Mouse (Mus musculus): Measurements from ENCODE around the gene Gm13030. TPM values are rescaled to one million over a fixed set of nuclear protein-coding genes. Genes with fewer than 3 reads are reported as not detected.
A peak's percentile ranks its signal among the peaks of the same experiment; 100 is the strongest.

Gm13030 gene
- total and polyA plus RNA-seq, 3 experiments, result not detected

- no peak for TF ChIP-seq MXI1 (IDR thresholded peaks at IDR 0.05; ENCODE audit: low read depth, low read length)
- TF ChIP-seq KAT2A (conservative IDR thresholded peaks at IDR 0.05; ENCODE audit: low read depth, low read length), result no peak
- TF ChIP-seq SMC3 (IDR thresholded peaks at IDR 0.05; ENCODE audit: low read depth, low read length), result peak; percentile 94
- TF ChIP-seq GATA1 (IDR thresholded peaks at IDR 0.05; ENCODE audit: low read depth, low read length), result no peak
- TF ChIP-seq MAZ (IDR thresholded peaks at IDR 0.05; ENCODE audit: low read depth, low read length), result no peak
- TF ChIP-seq RAD21 (IDR thresholded peaks at IDR 0.05; ENCODE audit: low read depth, low read length), result peak; percentile 95
- TF ChIP-seq POLR2A (IDR thresholded peaks at IDR 0.05; ENCODE audit: control insufficient read depth in 1 of 2, insufficient read depth in 1 of 2, low read depth in 1 of 2, low read length in 2 of 2, poor library complexity in 1 of 2), result no peak
- TF ChIP-seq ZKSCAN1 (IDR thresholded peaks at IDR 0.05; ENCODE audit: low read depth, low read length), result no peak
- TF ChIP-seq MYC (IDR thresholded peaks at IDR 0.05; ENCODE audit: low read depth, low read length), result peak; percentile 50; the same call in 1 of the 2 replicates
- no peak for TF ChIP-seq TBP (IDR thresholded peaks at IDR 0.05; ENCODE audit: low read depth, low read length)
- TF ChIP-seq UBTF (IDR thresholded peaks at IDR 0.05; ENCODE audit: borderline replicate concordance, insufficient read depth, low read depth, low read length), result no peak
- no peak for TF ChIP-seq BHLHE40 (IDR thresholded peaks at IDR 0.05; ENCODE audit: borderline replicate concordance, low read depth, low read length)
Observed at GRCm38 (mm10) chr4:138884261-138884660, 10.5 kb upstream of the Gm13030 start (continued).

GRCm38 (mm10) chr4:138882179-138882578 lies 8.4 kb upstream of the Gm13030 start:
- no peaks in the 10 kb centered on the region for H3K9me3 ChIP-seq (replicated peaks; ENCODE audit: insufficient read depth, low read length)
- H3K27ac ChIP-seq (ENCODE audit: control insufficient read depth, low read depth, low read length), result no peak overlapping the region
- H3K79me2 ChIP-seq (ENCODE audit: control insufficient read depth, insufficient read depth, low read length, poor library complexity), result no peaks in the 10 kb centered on the region
- no peaks in the 10 kb centered on the region for H3K4me1 ChIP-seq (ENCODE audit: control insufficient read depth in 1 of 2, insufficient read depth in 2 of 2, low read length in 2 of 2)
- no peaks in the 10 kb centered on the region for H3K36me3 ChIP-seq (ENCODE audit: control insufficient read depth in 1 of 2, insufficient read depth in 2 of 2, low read length in 2 of 2)
- DNase-seq (ENCODE audit: low read depth, low spot score), result no peak
- H3K9ac ChIP-seq (ENCODE audit: control insufficient read depth, low read depth, low read length, poor library complexity, severe bottlenecking), result no peak overlapping the region
- no peaks in the 10 kb centered on the region for H3K27me3 ChIP-seq (ENCODE audit: control insufficient read depth in 1 of 2, insufficient read depth in 2 of 2, low read length in 2 of 2)
- no peak overlapping the region for H3K4me3 ChIP-seq (ENCODE audit: control insufficient read depth in 1 of 2, insufficient read depth in 1 of 2, low read depth in 2 of 2, low read length in 2 of 2)
- TF ChIP-seq UBTF (IDR thresholded peaks at IDR 0.05; ENCODE audit: borderline replicate concordance, insufficient read depth, low read depth, low read length) (no peak), MAX (IDR thresholded peaks at IDR 0.05; ENCODE audit: low read length) (no peak), HCFC1 (IDR thresholded peaks at IDR 0.05; ENCODE audit: low read depth, low read length) (no peak)

DNA sequence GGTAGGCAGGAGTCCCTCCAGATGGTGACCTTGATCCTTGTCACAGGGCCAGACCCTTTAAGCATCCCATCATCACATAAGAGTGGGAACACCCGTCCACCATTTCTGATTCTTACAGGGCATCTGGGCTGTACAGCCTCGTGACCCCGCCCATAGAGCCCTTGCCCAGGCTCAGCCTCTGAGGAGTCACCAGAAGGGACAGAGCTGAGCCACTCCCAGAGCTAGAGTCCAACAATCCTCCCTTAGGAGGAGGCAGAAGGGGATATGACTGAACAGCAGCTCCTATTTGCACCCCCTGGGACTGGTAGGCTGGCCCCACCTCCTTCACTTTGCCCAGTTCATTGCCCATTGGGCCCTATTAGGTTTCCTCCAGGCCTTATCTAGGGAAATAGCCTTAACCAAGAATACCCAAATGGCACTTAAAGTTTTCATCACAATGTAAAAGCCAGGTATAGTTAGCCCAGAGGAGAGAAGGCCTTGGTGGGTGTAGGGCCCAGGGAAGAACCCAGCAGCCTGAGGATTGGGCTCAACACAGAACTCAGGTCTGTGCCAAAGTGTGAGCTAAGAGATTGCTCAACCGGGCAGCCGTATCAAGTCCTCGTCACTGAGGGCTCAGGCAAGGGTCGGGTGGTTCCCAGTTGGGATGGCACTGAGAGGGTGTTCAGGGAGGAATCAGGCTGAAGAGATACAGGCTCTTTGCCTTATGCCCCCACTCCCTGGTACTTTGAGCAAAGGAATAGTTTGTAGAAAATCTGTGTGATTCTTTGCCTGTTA lies 7.2 kb upstream of the Gm13030 start:
- no peak for DNase-seq (ENCODE audit: low read depth, low spot score)
- no peaks in the 10 kb centered on the region for H3K27me3 ChIP-seq (ENCODE audit: control insufficient read depth in 1 of 2, insufficient read depth in 2 of 2, low read length in 2 of 2)
- H3K27ac ChIP-seq (ENCODE audit: control insufficient read depth, low read depth, low read length), result no peak overlapping the region
- H3K4me3 ChIP-seq (ENCODE audit: control insufficient read depth in 1 of 2, insufficient read depth in 1 of 2, low read depth in 2 of 2, low read length in 2 of 2), result no peak overlapping the region
- H3K9me3 ChIP-seq (replicated peaks; ENCODE audit: insufficient read depth, low read length), result no peaks in the 10 kb centered on the region
- no peak overlapping the region for H3K9ac ChIP-seq (ENCODE audit: control insufficient read depth, low read depth, low read length, poor library complexity, severe bottlenecking)
- no peaks in the 10 kb centered on the region for H3K79me2 ChIP-seq (ENCODE audit: control insufficient read depth, insufficient read depth, low read length, poor library complexity)
- TF ChIP-seq MAX (IDR thresholded peaks at IDR 0.05; ENCODE audit: low read length), result no peak
- TF ChIP-seq HCFC1 (IDR thresholded peaks at IDR 0.05; ENCODE audit: low read depth, low read length), result no peak
- TF ChIP-seq ZC3H11A (IDR thresholded peaks at IDR 0.05; ENCODE audit: low read depth, low read length), result no peak
- TF ChIP-seq TCF12 (IDR thresholded peaks at IDR 0.05; ENCODE audit: low read depth, low read length), result no peak
- TF ChIP-seq NRF1 (IDR thresholded peaks at IDR 0.05; ENCODE audit: insufficient read depth, low read depth, low read length, poor library complexity, severe bottlenecking), result no peak
- TF ChIP-seq MYC (IDR thresholded peaks at IDR 0.05; ENCODE audit: low read depth, low read length), result no peak
- no peak for TF ChIP-seq POLR2AphosphoS2 (IDR thresholded peaks at IDR 0.05; ENCODE audit: low read length)
- TF ChIP-seq POLR2A (IDR thresholded peaks at IDR 0.05; ENCODE audit: control insufficient read depth in 1 of 2, insufficient read depth in 1 of 2, low read depth in 1 of 2, low read length in 2 of 2, poor library complexity in 1 of 2), result no peak
- TF ChIP-seq ZNF384 (IDR thresholded peaks at IDR 0.05; ENCODE audit: low read depth, low read length), result no peak
- TF ChIP-seq CHD1 (IDR thresholded peaks at IDR 0.05; ENCODE audit: low read depth, low read length), result no peak
- no peak for TF ChIP-seq JUND (IDR thresholded peaks at IDR 0.05; ENCODE audit: low read depth, low read length)
- no peak for TF ChIP-seq NELFE (IDR thresholded peaks at IDR 0.05; ENCODE audit: low read depth, low read length)
- no peaks in the 10 kb centered on the region for H3K36me3 ChIP-seq (ENCODE audit: control insufficient read depth in 1 of 2, insufficient read depth in 2 of 2, low read length in 2 of 2)
- H3K4me1 ChIP-seq (ENCODE audit: control insufficient read depth in 1 of 2, insufficient read depth in 2 of 2, low read length in 2 of 2), result no peaks in the 10 kb centered on the region
